Mouse (Mus musculus): ENCODE measurements at regions not wholly inside any gene's neighbourhood (a gene's known extent, or its start where the extent isn't known, plus 50 kb on each side); places are given as distances from the start of the nearest gene placed in this dataset.

- H3K9ac ChIP-seq, result no peak overlapping the region
- no peaks in the 10 kb centered on the region for H3K9me3 ChIP-seq
- no peak overlapping the region for H3K4me3 ChIP-seq (replicated peaks)
- no peaks in the 10 kb centered on the region for H3K4me1 ChIP-seq (replicated peaks)
- H3K27ac ChIP-seq, result no peak overlapping the region
- no peak for ATAC-seq
- 59% methylated on average over 15 of the region's 15 CpGs for WGBS
- no peak overlapping the region for H3K4me2 ChIP-seq (replicated peaks)
- no peaks in the 10 kb centered on the region for H3K36me3 ChIP-seq
- no peaks in the 10 kb centered on the region for H3K27me3 ChIP-seq (replicated peaks)
These were observed 119.5 kb upstream of the A530016L24Rik start for GRCm38 (mm10) chr12:112369581-112370371.

DNA sequence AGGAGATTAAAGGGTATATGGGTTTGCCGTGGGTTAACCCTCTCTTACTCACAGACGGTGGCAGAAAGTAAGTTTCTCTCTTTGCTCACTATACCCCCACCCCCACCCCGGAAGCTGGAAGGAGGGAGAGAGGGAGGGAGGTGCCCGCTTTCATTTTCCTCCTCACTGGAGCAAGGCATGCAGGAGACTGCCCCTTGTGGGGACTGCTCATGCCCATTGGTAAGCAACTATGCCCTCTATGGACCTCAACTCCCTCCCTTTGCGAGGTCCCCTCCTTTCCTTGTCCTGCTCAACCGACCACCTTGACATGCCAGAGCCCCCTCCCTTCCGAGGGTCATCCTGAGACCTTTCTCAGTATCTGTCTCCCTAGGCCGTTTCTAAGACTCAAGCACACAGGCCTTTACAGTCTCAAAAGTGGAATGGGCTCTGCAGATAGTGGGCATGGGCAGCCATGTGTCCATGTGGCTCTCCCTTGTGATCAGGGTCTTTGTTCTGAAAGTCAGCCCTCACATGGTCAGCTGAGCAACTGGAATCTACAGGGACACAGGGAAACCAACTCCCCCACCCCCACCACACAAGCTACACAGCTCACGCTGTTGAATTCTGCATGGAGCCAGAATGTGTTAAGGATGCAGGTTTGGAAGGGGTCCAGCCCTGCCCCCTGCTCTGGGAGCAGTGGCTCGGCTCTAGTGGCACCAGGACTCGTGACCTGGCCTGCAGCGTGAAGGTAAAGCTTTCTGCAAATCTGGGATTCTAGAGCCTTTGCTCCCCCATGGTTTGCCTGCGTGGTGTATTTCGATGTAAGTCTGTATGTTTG lies 116.8 kb upstream of the A530016L24Rik start:
- no peak for ATAC-seq
- no peaks in the 10 kb centered on the region for H3K27me3 ChIP-seq (replicated peaks)
- WGBS, result 77% methylated on average over 14 of the region's 14 CpGs
- H3K36me3 ChIP-seq, result no peaks in the 10 kb centered on the region
- H3K4me1 ChIP-seq (replicated peaks), result no peaks in the 10 kb centered on the region
- H3K4me3 ChIP-seq (replicated peaks), result no peak overlapping the region
- no peak overlapping the region for H3K9ac ChIP-seq
- no peaks in the 10 kb centered on the region for H3K9me3 ChIP-seq
- no peak overlapping the region for H3K27ac ChIP-seq
- no peak overlapping the region for H3K4me2 ChIP-seq (replicated peaks)

DNA sequence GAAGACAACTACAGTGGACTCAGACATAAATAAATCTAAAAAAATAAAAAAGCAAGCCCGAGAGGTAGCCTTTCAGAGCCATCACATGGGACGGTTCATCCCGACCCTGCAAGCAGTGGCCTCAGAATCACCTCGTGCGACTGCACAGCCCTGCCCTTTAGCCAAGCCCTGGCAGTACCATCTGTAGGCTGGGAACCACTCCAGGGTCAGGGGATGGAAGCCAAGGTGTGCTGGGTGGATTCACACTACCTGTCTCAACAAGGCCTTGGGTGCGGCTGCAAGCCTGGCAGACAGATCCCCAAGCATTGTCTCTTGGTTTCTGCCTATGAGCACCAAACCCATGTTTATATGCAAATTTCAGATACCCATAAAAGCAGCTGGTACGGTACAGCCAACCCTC lies 115.3 kb upstream of the A530016L24Rik start:
- Histone ChIP-seq H3K9me3 (no peaks in the 10 kb centered on the region), H3K4me1 (replicated peaks) (no peaks in the 10 kb centered on the region), H3K27me3 (replicated peaks) (no peaks in the 10 kb centered on the region), H3K36me3 (no peaks in the 10 kb centered on the region), H3K4me2 (replicated peaks) (no peak overlapping the region), H3K4me3 (replicated peaks) (no peak overlapping the region), H3K27ac (no peak overlapping the region), H3K9ac (no peak overlapping the region)
- no peak for ATAC-seq
- 89% methylated on average over 7 of the region's 7 CpGs for WGBS

DNA sequence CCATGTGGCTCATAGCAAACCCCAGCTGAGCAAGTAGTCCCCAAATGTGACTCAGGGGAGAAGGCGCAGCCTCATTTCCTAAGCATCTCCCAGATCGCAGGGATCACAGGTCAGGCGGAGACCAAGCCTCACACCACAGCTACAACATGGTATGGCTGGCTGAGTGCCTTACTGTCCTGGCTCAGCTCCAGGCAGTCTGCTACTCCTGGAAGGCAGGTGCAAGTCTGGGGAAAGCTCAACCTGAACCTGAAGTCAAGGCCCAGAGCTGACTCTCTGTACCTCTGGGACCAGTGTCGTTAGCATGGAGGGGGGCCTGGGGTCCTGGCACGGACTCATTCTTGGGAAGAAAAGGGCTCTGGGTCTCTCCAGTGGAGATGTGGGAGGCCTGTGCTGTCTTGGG lies 113.0 kb upstream of the A530016L24Rik start:
- no peaks in the 10 kb centered on the region for H3K27me3 ChIP-seq (replicated peaks)
- no peaks in the 10 kb centered on the region for H3K4me1 ChIP-seq (replicated peaks)
- H3K36me3 ChIP-seq, result no peaks in the 10 kb centered on the region
- H3K4me3 ChIP-seq (replicated peaks), result no peak overlapping the region
- no peak overlapping the region for H3K27ac ChIP-seq
- WGBS, result 88% methylated on average over 5 of the region's 5 CpGs
- no peaks in the 10 kb centered on the region for H3K9me3 ChIP-seq
- no peak overlapping the region for H3K4me2 ChIP-seq (replicated peaks)
- no peak overlapping the region for H3K9ac ChIP-seq
- ATAC-seq, result no peak

GRCm38 (mm10) chr12:112376701-112377100 lies 112.5 kb upstream of the A530016L24Rik start:
- 74% methylated on average over 8 of the region's 8 CpGs for WGBS
- no peak overlapping the region for H3K9ac ChIP-seq
- H3K4me2 ChIP-seq (replicated peaks), result no peak overlapping the region
- H3K9me3 ChIP-seq, result no peaks in the 10 kb centered on the region
- ATAC-seq, result no peak
- H3K4me3 ChIP-seq (replicated peaks), result no peak overlapping the region
- no peaks in the 10 kb centered on the region for H3K4me1 ChIP-seq (replicated peaks)
- H3K36me3 ChIP-seq, result no peaks in the 10 kb centered on the region
- no peaks in the 10 kb centered on the region for H3K27me3 ChIP-seq (replicated peaks)
- no peak overlapping the region for H3K27ac ChIP-seq

DNA sequence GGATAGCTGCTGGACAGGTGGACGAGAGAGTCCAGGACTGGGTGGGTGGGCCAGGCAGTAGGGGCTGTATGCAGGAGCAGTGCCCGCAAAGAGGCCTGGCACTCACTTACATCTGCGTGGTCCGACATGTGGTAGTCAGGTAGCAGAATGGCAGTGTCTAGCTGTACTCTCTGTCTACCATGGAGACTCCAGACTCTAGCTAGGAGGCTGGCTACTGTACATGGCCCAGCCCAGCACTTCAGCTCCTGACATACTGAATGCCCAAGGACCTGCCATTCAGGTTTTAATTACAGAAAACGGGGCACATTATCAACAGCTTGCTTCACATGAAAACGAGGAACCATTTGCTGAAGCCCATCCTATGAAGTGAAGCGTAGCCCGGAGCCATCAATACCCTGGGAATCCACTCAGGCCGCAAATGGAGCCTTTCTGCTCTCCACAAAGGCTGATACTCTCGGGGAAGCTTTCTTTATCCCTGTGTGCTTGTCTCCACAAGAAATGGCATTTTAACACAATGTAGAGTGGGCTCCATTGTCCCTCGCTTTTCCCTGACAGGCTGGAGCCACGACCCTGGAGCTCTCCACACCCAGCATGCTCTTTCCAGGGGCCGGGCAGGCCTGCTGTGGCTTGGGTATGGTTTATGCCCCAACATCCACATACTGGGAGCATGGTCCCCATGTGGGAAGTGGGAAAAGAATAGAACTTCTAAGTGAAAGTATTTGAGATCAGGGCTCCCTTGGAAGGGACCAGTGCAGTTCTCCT lies 110.6 kb upstream of the A530016L24Rik start:
- 89% methylated on average over 13 of the region's 13 CpGs for WGBS
- no peak for ATAC-seq
- H3K4me1 ChIP-seq (replicated peaks), result no peaks in the 10 kb centered on the region

DNA sequence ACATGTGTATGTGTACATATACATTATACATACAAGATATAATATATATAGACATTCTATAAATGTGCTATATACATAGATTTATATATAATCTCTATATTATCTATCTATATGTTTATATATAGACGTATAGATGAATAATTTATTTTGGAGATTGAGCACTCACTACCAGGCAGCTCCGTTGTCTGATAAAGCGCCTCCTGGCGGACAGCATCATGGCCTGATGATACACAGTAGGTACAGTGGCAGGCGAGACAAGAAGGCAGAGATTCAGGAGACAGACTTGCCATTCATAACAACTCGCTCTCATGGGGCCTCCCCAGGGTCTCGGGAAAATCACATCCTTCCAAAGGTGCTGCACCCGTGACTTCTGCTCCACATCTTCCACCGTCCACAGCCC lies 101.4 kb upstream of the A530016L24Rik start:
- ATAC-seq, result no peak
- Histone ChIP-seq H3K4me3 (replicated peaks) (no peak overlapping the region), H3K9me3 (no peaks in the 10 kb centered on the region), H3K27ac (no peak overlapping the region), H3K9ac (no peak overlapping the region), H3K4me2 (replicated peaks) (no peak overlapping the region), H3K4me1 (replicated peaks) (no peaks in the 10 kb centered on the region), H3K27me3 (replicated peaks) (no peaks in the 10 kb centered on the region), H3K36me3 (no peaks in the 10 kb centered on the region)
- 63% methylated on average over 9 of the region's 9 CpGs for WGBS

More for the DNA sequence above, 110.6 kb upstream of the A530016L24Rik start:
- no peak overlapping the region for H3K27ac ChIP-seq
- no peak overlapping the region for H3K9ac ChIP-seq
- no peak overlapping the region for H3K4me3 ChIP-seq (replicated peaks)
- no peak overlapping the region for H3K4me2 ChIP-seq (replicated peaks)
- H3K9me3 ChIP-seq, result no peaks in the 10 kb centered on the region
- no peaks in the 10 kb centered on the region for H3K36me3 ChIP-seq
- no peaks in the 10 kb centered on the region for H3K27me3 ChIP-seq (replicated peaks)

DNA sequence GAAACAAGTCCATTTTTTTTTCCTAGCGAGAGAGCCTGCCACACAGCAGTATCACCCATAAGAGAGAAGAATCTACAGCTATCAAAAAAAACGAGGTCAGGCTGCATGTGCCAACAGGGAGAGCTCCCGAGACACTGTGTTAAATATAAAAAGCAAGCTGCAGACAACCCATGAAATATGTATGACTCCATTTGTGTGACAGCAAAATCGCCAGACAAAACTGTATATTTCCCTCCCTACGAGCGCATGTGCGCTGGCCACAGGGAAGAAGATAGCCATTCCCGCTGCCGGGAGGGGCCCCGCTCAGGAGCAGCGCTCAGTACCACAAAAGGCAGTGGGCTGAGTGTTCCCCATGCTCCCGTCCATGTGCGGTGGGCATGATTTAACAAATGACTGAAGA lies 93.3 kb upstream of the A530016L24Rik start:
- no peak overlapping the region for H3K4me3 ChIP-seq (replicated peaks)
- no peak overlapping the region for H3K9ac ChIP-seq
- no peaks in the 10 kb centered on the region for H3K27me3 ChIP-seq (replicated peaks)
- no peaks in the 10 kb centered on the region for H3K9me3 ChIP-seq
- no peak overlapping the region for H3K27ac ChIP-seq
- 72% methylated on average over 13 of the region's 13 CpGs for WGBS
- H3K36me3 ChIP-seq, result no peaks in the 10 kb centered on the region
- H3K4me2 ChIP-seq (replicated peaks), result no peak overlapping the region
- H3K4me1 ChIP-seq (replicated peaks), result no peaks in the 10 kb centered on the region
- no peak for ATAC-seq

- H3K4me1 ChIP-seq (replicated peaks), result no peaks in the 10 kb centered on the region
- H3K27me3 ChIP-seq (replicated peaks), result 0 out of 2 replicates have a peak, but pooled peaks cover 5% of the 10 kb centered on the region
- H3K27ac ChIP-seq, result no peak overlapping the region
- ATAC-seq, result no peak
- no peaks in the 10 kb centered on the region for H3K36me3 ChIP-seq
- no peak overlapping the region for H3K4me3 ChIP-seq (replicated peaks)
- no peak overlapping the region for H3K9ac ChIP-seq
- H3K4me2 ChIP-seq (replicated peaks), result no peak overlapping the region
- no peaks in the 10 kb centered on the region for H3K9me3 ChIP-seq
- 73% methylated on average over 11 of the region's 11 CpGs for WGBS
These were observed 85.5 kb upstream of the A530016L24Rik start for GRCm38 (mm10) chr12:112403688-112404240.

- 80% methylated on average over 12 of the region's 12 CpGs for WGBS
These were observed 84.9 kb upstream of the A530016L24Rik start for GRCm38 (mm10) chr12:112404338-112404737.

DNA sequence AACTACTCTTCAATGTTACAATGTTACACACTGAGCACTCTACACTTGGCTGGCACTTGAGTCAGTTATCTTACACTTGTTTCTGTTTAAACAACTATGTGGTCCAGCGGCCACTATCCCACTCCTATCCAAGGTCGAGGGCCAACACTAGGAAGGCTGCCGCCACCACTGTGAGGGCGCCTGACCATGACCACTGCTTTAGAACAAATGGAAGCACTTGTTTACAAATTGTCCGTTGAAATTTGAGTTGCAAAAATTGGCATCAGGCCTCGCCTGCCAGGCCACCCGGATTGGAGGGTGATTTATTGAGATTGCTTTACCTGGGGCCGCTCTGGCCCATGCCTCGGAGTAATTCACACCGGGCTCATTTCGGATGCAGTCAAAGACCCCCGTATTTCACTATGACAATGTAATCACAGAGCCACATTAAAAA lies 83.5 kb upstream of the A530016L24Rik start:
- no peak overlapping the region for H3K9ac ChIP-seq
- H3K9me3 ChIP-seq, result no peaks in the 10 kb centered on the region
- no peaks in the 10 kb centered on the region for H3K36me3 ChIP-seq
- no peak overlapping the region for H3K4me2 ChIP-seq (replicated peaks)
- H3K4me1 ChIP-seq (replicated peaks), result no peaks in the 10 kb centered on the region
- 51% methylated on average over 12 of the region's 12 CpGs for WGBS
- no peak overlapping the region for H3K27ac ChIP-seq
- no peak overlapping the region for H3K4me3 ChIP-seq (replicated peaks)
- 0 out of 2 replicates have a peak, but pooled peaks cover 5% of the 10 kb centered on the region for H3K27me3 ChIP-seq (replicated peaks)
- ATAC-seq, result no peak

More at GRCm38 (mm10) chr12:112404338-112404737, 84.9 kb upstream of the A530016L24Rik start:
- H3K9me3 ChIP-seq, result no peaks in the 10 kb centered on the region
- no peak overlapping the region for H3K4me3 ChIP-seq (replicated peaks)
- no peaks in the 10 kb centered on the region for H3K36me3 ChIP-seq
- no peak overlapping the region for H3K4me2 ChIP-seq (replicated peaks)
- no peak overlapping the region for H3K27ac ChIP-seq
- H3K4me1 ChIP-seq (replicated peaks), result no peaks in the 10 kb centered on the region
- no peak for ATAC-seq
- H3K27me3 ChIP-seq (replicated peaks), result 0 out of 2 replicates have a peak, but pooled peaks cover 5% of the 10 kb centered on the region
- no peak overlapping the region for H3K9ac ChIP-seq
